Mouse (Mus musculus) lung, embryonic 14.5 days (tissue): ENCODE measurements at regions not wholly inside any gene's neighbourhood (a gene's known extent, or its start where the extent isn't known, plus 50 kb on each side); places are given as distances from the start of the nearest gene placed in this dataset.
A peak's percentile ranks its signal among the peaks of the same experiment; 100 is the strongest.

ENCODE experiments used
- ATAC-seq: fragments of 200-750 bp; cut with Nextera tagmentation; 2 replicates; pipeline ENCODE4 v1.8.0; 2017; ENCODE audit warnings: mild to moderate bottlenecking, moderate TSS enrichment, moderate library complexity; ENCODE audit not compliant: insufficient read depth
- DNase-seq: peaks from one replicate; pipeline ENCODE4 v3.0.0-alpha.2; 2015
- H3K27ac ChIP-seq: fragments of 300-500 bp; sonication (generic); 2 replicates; pipeline ENCODE4 v1.5.1; 2014; ENCODE audit warnings: low read depth, mild to moderate bottlenecking, moderate library complexity
- H3K27me3 ChIP-seq: fragments of 300-500 bp; sonication (generic); 2 replicates; pipeline ENCODE4 v1.6.1; 2014; ENCODE audit warnings: low read length, control low read depth; ENCODE audit not compliant: insufficient read depth
- H3K36me3 ChIP-seq: fragments of 300-500 bp; sonication (generic); 2 replicates; pipeline ENCODE4 v1.6.1; 2014; ENCODE audit warnings: control low read depth; ENCODE audit not compliant: insufficient read depth
- H3K4me1 ChIP-seq: fragments of 300-500 bp; sonication (generic); 2 replicates; pipeline ENCODE4 v1.6.1; 2014; ENCODE audit warnings: antibody characterized with exemption, control low read depth; ENCODE audit not compliant: insufficient read depth
- H3K4me2 ChIP-seq: fragments of 300-500 bp; sonication (generic); 2 replicates; pipeline ENCODE4 v1.6.1; 2014; ENCODE audit warnings: mild to moderate bottlenecking
- H3K4me3 ChIP-seq: fragments of 300-500 bp; sonication (generic); 2 replicates; pipeline ENCODE4 v1.5.1; 2014; ENCODE audit warnings: low read depth, low read length
- H3K9ac ChIP-seq: fragments of 300-500 bp; sonication (generic); 2 replicates; pipeline ENCODE4 v1.6.1; 2014
- H3K9me3 ChIP-seq: fragments of 300-500 bp; sonication (generic); 2 replicates; pipeline ENCODE4 v1.6.1; 2016; ENCODE audit warnings: low read depth, low read length, control low read depth
- CTCF ChIP-seq: IDR thresholded peaks from 2 replicates; pipeline ENCODE4 v1.5.1; 2016; ENCODE audit warnings: antibody characterized with exemption, low read depth
- WGBS: fragments of 180-500 bp; shearing (Covaris S2); extraction: QIAGEN DNeasy Blood & Tissue Kit; methylation state at CpG from one replicate; pipeline ENCODE4 v1.1.7; 2014; 5-methylcytosine and 5-hydroxymethylcytosine counted together

DNA sequence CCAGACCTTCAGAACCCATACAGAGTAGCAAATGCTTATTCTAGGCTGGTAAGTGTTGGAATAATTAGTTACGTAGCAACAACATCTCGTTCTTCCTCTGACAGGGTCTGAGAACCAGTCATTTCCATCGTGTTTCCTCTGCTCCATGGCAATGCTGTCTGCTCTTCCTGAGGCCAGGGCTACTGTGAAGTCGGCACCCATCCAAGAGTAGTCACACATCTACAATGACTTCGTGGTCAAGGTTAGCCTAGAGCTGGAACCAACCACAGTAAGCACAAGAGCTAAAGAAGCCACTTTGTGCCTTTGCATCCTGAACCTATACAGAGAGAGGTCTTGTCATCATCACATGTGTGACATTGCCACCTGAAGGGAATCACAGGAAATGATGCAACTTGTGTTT lies 124.1 kb upstream of the Rad23b start:
- no peak for TF ChIP-seq CTCF
- H3K27me3 ChIP-seq: no peaks in the 10 kb centered on the region
- DNase-seq (no peak), ATAC-seq (no peak)
- H3K9ac ChIP-seq: no peak overlapping the region
- no peak overlapping the region for H3K4me2 ChIP-seq
- no peaks in the 10 kb centered on the region for H3K36me3 ChIP-seq
- no peak overlapping the region for H3K4me3 ChIP-seq
- no peaks in the 10 kb centered on the region for H3K9me3 ChIP-seq
- H3K27ac ChIP-seq: no peak overlapping the region
- H3K4me1 ChIP-seq: no peaks in the 10 kb centered on the region
- WGBS: 73% methylated on average over 5 of the region's 5 CpGs

DNA sequence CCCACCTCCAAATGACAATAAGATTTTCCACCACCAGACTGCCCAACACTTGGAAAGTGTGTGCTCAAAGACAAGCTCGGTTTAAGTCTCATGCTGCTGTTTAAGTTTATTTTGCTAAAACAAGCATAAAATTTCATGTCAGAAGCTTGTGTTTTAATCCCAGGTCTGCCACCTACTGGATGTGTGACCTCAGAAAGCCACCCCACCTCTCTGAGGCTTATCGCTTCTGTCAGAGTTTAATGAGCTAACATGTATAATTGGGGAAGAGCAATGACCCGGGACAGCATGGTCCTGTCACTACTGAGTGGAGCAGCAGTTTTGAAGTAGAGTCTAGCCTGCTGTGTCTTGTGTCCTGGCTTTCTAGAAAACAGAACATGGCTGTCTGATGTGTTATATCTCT lies 122.4 kb upstream of the Rad23b start:
- DNase-seq (peak; percentile 29), ATAC-seq (no peak)
- Histone ChIP-seq H3K36me3 (no peaks in the 10 kb centered on the region), H3K27ac (no peak overlapping the region), H3K27me3 (no peaks in the 10 kb centered on the region), H3K9me3 (no peaks in the 10 kb centered on the region), H3K4me3 (no peak overlapping the region), H3K9ac (no peak overlapping the region), H3K4me1 (no peaks in the 10 kb centered on the region), H3K4me2 (no peak overlapping the region)
- peak; percentile 22 for TF ChIP-seq CTCF
- WGBS: 36% methylated on average over 3 of the region's 3 CpGs

DNA sequence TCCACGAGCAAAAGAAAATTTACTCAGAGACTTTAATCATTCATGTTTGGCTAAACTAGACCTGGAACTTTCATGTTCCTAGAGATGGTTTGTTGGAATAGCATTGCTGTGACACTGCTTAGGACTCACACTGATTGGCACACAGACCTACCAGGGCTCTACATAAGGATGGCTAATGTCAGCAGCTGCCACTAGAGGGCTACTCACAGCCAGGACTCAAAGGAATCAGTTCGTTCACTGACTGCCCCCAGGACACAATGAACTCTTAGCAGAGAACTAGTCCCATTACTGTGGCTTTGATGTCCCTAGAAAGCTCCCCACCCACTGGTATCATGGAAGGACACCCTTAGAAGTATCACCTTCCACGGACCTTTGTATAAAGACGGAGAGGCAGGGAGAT lies 118.3 kb upstream of the Rad23b start:
- no peak overlapping the region for H3K27ac ChIP-seq
- H3K27me3 ChIP-seq: no peaks in the 10 kb centered on the region
- H3K4me1 ChIP-seq: no peaks in the 10 kb centered on the region
- no peaks in the 10 kb centered on the region for H3K36me3 ChIP-seq
- H3K4me3 ChIP-seq: no peak overlapping the region
- whole genome bisulfite sequencing: 31% methylated on average over 4 of the region's 4 CpGs
- TF ChIP-seq CTCF: peak; percentile 78
- ATAC-seq: no peak
- H3K4me2 ChIP-seq: no peak overlapping the region
- H3K9me3 ChIP-seq: no peaks in the 10 kb centered on the region
- peak; percentile 72 for DNase-seq
- H3K9ac ChIP-seq: no peak overlapping the region

DNA sequence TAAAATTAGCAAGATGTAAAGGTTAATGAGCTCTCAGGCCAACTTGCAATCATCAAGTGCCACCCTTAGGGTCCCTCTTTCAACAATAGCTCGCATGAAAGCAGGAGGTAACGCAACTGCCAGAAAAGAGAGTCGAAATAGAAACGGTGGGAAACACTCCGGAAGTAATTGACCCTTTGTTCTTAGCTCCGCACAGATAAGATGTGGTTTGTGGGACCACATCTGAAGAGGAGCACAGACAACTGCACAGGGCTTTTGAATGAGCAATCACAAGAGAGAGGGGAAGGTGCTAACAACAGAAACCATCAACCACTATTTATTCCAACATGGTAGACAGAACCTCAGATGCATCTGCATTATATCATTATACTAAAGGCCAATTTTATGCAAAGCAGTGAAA lies 112.0 kb upstream of the Rad23b start:
- no peaks in the 10 kb centered on the region for H3K4me1 ChIP-seq
- no peak overlapping the region for H3K4me2 ChIP-seq
- H3K27me3 ChIP-seq: no peaks in the 10 kb centered on the region
- H3K9ac ChIP-seq: no peak overlapping the region
- no peak for TF ChIP-seq CTCF
- no peak overlapping the region for H3K4me3 ChIP-seq
- DNase-seq (no peak), ATAC-seq (no peak)
- no peaks in the 10 kb centered on the region for H3K36me3 ChIP-seq
- 73% methylated on average over 6 of the region's 6 CpGs for WGBS
- no peak overlapping the region for H3K27ac ChIP-seq
- H3K9me3 ChIP-seq: no peaks in the 10 kb centered on the region

DNA sequence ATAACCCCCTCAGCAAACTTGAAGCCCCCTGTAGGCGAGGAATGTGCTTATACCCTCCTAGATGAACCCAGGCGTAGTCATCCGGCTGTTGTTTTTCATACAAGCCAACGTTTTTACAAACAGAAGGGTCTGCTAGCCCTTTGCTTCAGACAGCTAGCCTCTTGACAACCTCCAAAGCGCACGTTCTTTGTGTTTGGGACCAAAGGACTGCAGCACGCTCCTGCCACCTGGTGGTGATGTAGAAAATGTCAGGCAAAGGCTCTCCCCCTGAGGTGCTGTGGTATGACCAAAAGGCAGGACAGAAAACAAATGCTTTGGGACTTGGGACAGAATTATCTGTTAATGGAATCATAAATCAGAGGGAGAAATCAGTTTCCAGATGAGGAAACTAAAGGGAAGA lies 109.4 kb upstream of the Rad23b start:
- no peak overlapping the region for H3K9ac ChIP-seq
- H3K27me3 ChIP-seq: no peaks in the 10 kb centered on the region
- no peaks in the 10 kb centered on the region for H3K9me3 ChIP-seq
- TF ChIP-seq CTCF: peak; percentile 97
- H3K4me1 ChIP-seq: no peaks in the 10 kb centered on the region
- no peak overlapping the region for H3K27ac ChIP-seq
- H3K4me3 ChIP-seq: no peak overlapping the region
- ATAC-seq (peak; percentile 80), DNase-seq (peak; percentile 91)
- no peak overlapping the region; the same call in 1 of the 2 replicates for H3K4me2 ChIP-seq
- WGBS: 3% methylated on average over 7 of the region's 7 CpGs
- no peaks in the 10 kb centered on the region for H3K36me3 ChIP-seq

DNA sequence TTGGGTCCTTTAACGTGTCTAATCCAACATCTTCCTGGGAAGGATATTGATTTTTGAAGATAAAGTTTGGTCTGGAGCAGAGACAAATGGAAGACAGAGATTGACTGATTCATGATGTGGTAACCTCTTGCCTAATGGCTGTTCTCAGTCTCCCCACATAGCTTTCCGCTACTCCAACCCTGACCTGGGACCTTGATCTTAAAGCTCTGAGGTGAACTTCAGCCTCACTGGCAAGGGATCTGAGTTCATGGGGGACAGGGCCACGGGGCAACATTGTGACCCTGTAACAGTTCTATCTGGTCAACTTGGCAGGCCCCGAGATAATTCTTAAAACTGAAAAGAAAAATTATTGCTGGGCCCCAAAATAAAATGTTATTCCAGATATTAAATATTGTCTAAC lies 107.5 kb upstream of the Rad23b start:
- Histone ChIP-seq H3K4me3 (no peak overlapping the region), H3K36me3 (no peaks in the 10 kb centered on the region), H3K4me2 (no peak overlapping the region), H3K9ac (no peak overlapping the region), H3K4me1 (no peaks in the 10 kb centered on the region), H3K27ac (no peak overlapping the region), H3K27me3 (no peaks in the 10 kb centered on the region), H3K9me3 (no peaks in the 10 kb centered on the region)
- WGBS: 71% methylated on average over 4 of the region's 4 CpGs
- DNase-seq (no peak), ATAC-seq (no peak)
- TF ChIP-seq CTCF: no peak

DNA sequence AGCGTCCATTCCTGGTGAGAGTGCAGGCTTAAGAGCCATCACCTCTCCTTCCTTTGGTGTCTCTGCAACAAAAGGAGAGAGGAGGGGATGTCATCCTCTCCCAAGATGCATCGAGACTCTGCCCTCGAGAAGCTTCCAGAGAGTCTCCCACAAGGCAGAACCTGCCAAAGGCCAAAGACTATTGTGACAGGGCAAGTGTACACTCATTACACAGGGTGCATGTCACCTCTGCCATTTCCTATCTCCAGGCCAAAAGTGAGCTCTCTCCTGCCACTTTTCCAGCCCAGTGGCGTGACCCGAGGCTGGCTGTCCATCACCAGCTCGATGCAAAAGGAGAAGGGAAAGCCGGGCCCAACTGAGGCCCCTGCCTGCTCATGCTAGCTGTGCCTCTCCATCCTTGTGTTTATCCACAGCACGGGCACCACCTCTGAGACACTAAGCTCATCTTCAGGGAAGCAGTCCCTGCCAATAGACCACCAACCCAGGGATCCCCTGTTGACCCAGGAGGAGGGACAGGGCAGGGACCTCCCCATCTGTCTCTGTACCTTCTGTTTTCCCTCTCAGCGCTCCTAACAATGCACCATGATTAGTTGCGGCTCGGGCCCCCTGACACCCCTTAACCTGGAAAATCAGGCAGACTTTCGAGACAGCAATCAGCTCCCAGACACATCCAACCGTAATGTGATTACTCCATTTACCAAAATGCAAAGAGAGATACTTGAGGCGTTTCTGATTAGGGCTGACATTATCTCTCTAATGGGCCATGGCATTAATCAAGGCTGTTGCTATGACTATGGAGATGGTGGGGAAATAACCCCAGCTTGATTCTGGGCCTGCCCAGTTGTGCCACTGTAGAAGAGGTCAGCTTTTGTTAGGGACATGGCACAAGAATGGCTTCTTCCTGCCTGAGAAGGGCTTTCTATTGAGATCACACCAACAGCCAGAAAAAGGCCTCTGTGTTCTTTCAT lies 106.5 kb upstream of the Rad23b start:
- no peak for ATAC-seq
- Histone ChIP-seq H3K9ac (no peak overlapping the region), H3K4me1 (no peaks in the 10 kb centered on the region), H3K4me2 (no peak overlapping the region), H3K4me3 (no peak overlapping the region), H3K36me3 (no peaks in the 10 kb centered on the region), H3K27me3 (no peaks in the 10 kb centered on the region), H3K27ac (no peak overlapping the region), H3K9me3 (no peaks in the 10 kb centered on the region)
- no peak for TF ChIP-seq CTCF
- WGBS: 55% methylated on average over 14 of the region's 14 CpGs
- DNase-seq: no peak
